Mouse (Mus musculus) B cell, adult 62 days (primary cell): Measurements from ENCODE around the gene Defb48. TPM values are rescaled to one million over a fixed set of nuclear protein-coding genes. Genes with fewer than 3 reads are reported as not detected.

Experiments
- total RNA-seq: library from RNA; stranded (reverse); gene quantifications from 4 replicates; pipeline ENCODE4 v1.2.4, GENCODE M21; 2023

Gene Defb48
- not detected in 4 replicates for total RNA-seq

DNA sequence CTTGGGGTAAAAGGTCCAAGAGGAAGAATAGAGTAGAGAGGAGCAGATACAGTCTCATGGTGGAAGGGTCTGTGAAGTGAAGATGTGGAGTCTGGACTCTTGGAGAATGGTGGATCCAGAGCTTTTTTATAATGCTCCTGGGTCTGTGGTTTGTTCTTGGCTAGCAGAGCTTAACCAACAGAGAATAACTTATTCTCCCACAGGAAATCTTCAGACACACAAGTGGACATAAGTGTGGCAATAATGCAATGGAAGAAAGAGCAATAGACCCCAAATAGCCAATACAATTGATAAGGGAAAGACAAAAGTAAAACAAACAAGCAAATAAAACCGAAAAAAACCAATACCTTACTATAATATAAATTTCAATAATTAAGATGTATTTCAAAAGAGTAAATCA, at the start of gene Defb48:
Gene Defb48 (minus strand): TSS at position 101 of the 400 bp plus-strand sequence.

DNA sequence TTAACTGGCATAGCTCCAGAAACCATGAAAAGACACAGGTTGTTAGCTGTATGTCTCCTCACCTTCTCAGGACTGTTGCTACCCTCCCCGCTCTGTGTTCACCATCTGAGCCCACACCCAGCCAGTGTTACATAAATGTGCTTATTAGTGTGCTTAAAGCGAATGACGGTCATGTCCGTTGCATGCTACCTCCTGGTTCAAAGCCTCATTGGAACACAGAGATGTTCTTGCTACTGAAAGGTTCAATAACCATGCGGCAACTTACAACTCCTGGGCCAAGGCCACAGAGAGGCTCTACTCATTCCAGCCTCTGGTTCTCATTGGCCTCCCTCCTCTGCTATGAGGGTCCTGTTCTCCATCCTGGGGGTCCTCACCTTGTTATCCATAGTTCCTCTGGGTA, 27.2 kb upstream of the Defb48 start, which contains the start of gene Defb43:
Gene Defb43 (plus strand): TSS at position 301 of the 400 bp plus-strand sequence.

DNA sequence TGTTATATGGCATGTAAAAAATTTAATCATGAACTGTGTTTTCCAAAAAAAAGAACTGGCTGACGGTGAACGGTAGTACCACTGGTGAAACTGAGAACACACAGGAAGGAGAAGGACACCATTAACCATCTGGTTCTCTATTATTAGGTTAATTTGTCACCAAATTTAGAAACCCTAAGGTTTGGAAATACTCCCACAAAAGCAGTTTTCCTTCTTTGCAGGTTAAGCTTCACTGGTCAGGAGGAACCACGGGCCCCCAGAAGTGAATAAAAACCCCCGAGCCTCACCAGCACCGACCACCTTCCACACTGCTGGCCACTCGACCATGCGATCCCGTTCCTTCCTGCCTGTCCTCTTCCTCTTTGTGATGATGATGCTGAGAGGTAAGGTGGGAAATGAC, 13.5 kb upstream of the Defb48 start, which contains the start of gene Defb47:
Gene Defb47 (plus strand): TSS at position 301 of the 400 bp plus-strand sequence.

Other genes with a start within 250 kb of the Defb48 start
- gene Ints6, start 223.3 kb downstream of the Defb48 start, total RNA-seq, result 76.3 to 92.7 TPM (median 84.6 TPM) in 4 replicates
- gene Wdfy2, start 146.8 kb downstream of the Defb48 start, total RNA-seq, result 36.9 to 42.9 TPM (median 40.7 TPM) in 4 replicates
- not detected in 4 replicates for gene Defb47, start 13.6 kb upstream of the Defb48 start, total RNA-seq
- not detected in 4 replicates for gene Defb43, start 27.3 kb upstream of the Defb48 start, total RNA-seq
- gene Defb42, start 62.5 kb upstream of the Defb48 start, total RNA-seq, result not detected in 4 replicates
- gene Defb30, start 65.5 kb upstream of the Defb48 start, total RNA-seq, result not detected in 4 replicates